Mouse (Mus musculus): ENCODE measurements around the gene Ppp1r18. TPM values are rescaled to one million over a fixed set of nuclear protein-coding genes. Genes with fewer than 3 reads are reported as not detected.

Ppp1r18 gene
- polyA plus RNA-seq, 1 experiment from 2014 or later: 21.2 TPM

MicroRNAs encoded within 50 kb of the gene (microRNA counts, 519-probe panel; counts per million panel counts)
- microRNA mmu-miR-1894-3p: not detected
- microRNA mmu-miR-1894-5p: not detected

Small RNA genes lying within 50 kb of the gene (microRNA-seq; reads per million reads assigned to microRNA genes)
- not detected for gene Gm28033
- gene Mir1894: not detected

Other genes with a start within 250 kb of the Ppp1r18 start
- not detected in 2 replicates for gene Gm9573, start 239.0 kb upstream of the Ppp1r18 start, polyA plus RNA-seq (2014; fragmentation: Nextera tagmentation; extraction: Ambion mirVana)
- gene Mucl3, start 221.9 kb upstream of the Ppp1r18 start, polyA plus RNA-seq (2014; fragmentation: Nextera tagmentation; extraction: Ambion mirVana): not detected in 2 replicates
- gene Vars2, start 198.0 kb upstream of the Ppp1r18 start, polyA plus RNA-seq (2014; fragmentation: Nextera tagmentation; extraction: Ambion mirVana): 9.3 and 11.5 TPM in 2 replicates
- gene Gtf2h4, start 191.9 kb upstream of the Ppp1r18 start, polyA plus RNA-seq (2014; fragmentation: Nextera tagmentation; extraction: Ambion mirVana): 36.9 and 38.2 TPM in 2 replicates
- gene Ddr1, start 161.0 kb upstream of the Ppp1r18 start, polyA plus RNA-seq (2014; fragmentation: Nextera tagmentation; extraction: Ambion mirVana): 62.0 and 74.5 TPM in 2 replicates
- 4.6 and 5.0 TPM in 2 replicates for gene Ier3, start 43.9 kb upstream of the Ppp1r18 start, polyA plus RNA-seq (2014; fragmentation: Nextera tagmentation; extraction: Ambion mirVana)
- 68.5 and 78.2 TPM in 2 replicates for gene Flot1, start 42.4 kb upstream of the Ppp1r18 start, polyA plus RNA-seq (2014; fragmentation: Nextera tagmentation; extraction: Ambion mirVana)
- 2,004 and 2,051 TPM in 2 replicates for gene Tubb5, start 27.3 kb upstream of the Ppp1r18 start, polyA plus RNA-seq (2014; fragmentation: Nextera tagmentation; extraction: Ambion mirVana)
- gene Mdc1, start 24.1 kb upstream of the Ppp1r18 start, polyA plus RNA-seq (2014; fragmentation: Nextera tagmentation; extraction: Ambion mirVana): 12.2 and 14.4 TPM in 2 replicates
- gene Nrm, start 4.3 kb upstream of the Ppp1r18 start, polyA plus RNA-seq (2014; fragmentation: Nextera tagmentation; extraction: Ambion mirVana): 23.9 and 29.6 TPM in 2 replicates
- 29.3 and 31.8 TPM in 2 replicates for gene Dhx16, start 14.2 kb downstream of the Ppp1r18 start, polyA plus RNA-seq (2014; fragmentation: Nextera tagmentation; extraction: Ambion mirVana)
- 30.4 and 34.3 TPM in 2 replicates for gene 2310061I04Rik, start 31.8 kb downstream of the Ppp1r18 start, polyA plus RNA-seq (2014; fragmentation: Nextera tagmentation; extraction: Ambion mirVana)
- 313 and 439 TPM in 2 replicates for gene Atat1, start 44.5 kb downstream of the Ppp1r18 start, polyA plus RNA-seq (2014; fragmentation: Nextera tagmentation; extraction: Ambion mirVana)
- gene Mrps18b, start 50.8 kb downstream of the Ppp1r18 start, polyA plus RNA-seq (2014; fragmentation: Nextera tagmentation; extraction: Ambion mirVana): 58.4 and 68.8 TPM in 2 replicates
- 34.9 and 44.5 TPM in 2 replicates for gene Ppp1r10, start 50.8 kb downstream of the Ppp1r18 start, polyA plus RNA-seq (2014; fragmentation: Nextera tagmentation; extraction: Ambion mirVana)
- gene Abcf1, start 104.2 kb downstream of the Ppp1r18 start, polyA plus RNA-seq (2014; fragmentation: Nextera tagmentation; extraction: Ambion mirVana): 55.8 and 78.1 TPM in 2 replicates
- 27.9 and 35.7 TPM in 2 replicates for gene Gnl1, start 114.3 kb downstream of the Ppp1r18 start, polyA plus RNA-seq (2014; fragmentation: Nextera tagmentation; extraction: Ambion mirVana)
- 58.5 and 69.8 TPM in 2 replicates for gene Prr3, start 114.6 kb downstream of the Ppp1r18 start, polyA plus RNA-seq (2014; fragmentation: Nextera tagmentation; extraction: Ambion mirVana)
- 2.3 and 4.8 TPM in 2 replicates for gene H2-T24, start 155.0 kb downstream of the Ppp1r18 start, polyA plus RNA-seq (2014; fragmentation: Nextera tagmentation; extraction: Ambion mirVana)
- gene H2-T23, start 167.3 kb downstream of the Ppp1r18 start, polyA plus RNA-seq (2014; fragmentation: Nextera tagmentation; extraction: Ambion mirVana): 4.5 and 5.6 TPM in 2 replicates
- gene H2-T22, start 177.2 kb downstream of the Ppp1r18 start, polyA plus RNA-seq (2014; fragmentation: Nextera tagmentation; extraction: Ambion mirVana): 6.2 and 7.1 TPM in 2 replicates
- gene Gm6034, start 177.4 kb downstream of the Ppp1r18 start, polyA plus RNA-seq (2014; fragmentation: Nextera tagmentation; extraction: Ambion mirVana): not detected in 2 replicates
- gene Gm11127, start 192.8 kb downstream of the Ppp1r18 start, polyA plus RNA-seq (2014; fragmentation: Nextera tagmentation; extraction: Ambion mirVana): not detected in 2 replicates

Measured in forebrain, embryonic 14.5 days (tissue).